Mouse (Mus musculus) spleen, embryonic (tissue): ENCODE measurements around the gene Edn1.

ENCODE experiments used
- CTCF ChIA-PET: fragments of 350-600 bp; sonication (Branson Sonifier 250); formaldehyde crosslinking; loops from one replicate; lab custom pipeline; 2022; lab: Charles Lee

Gene Edn1

DNA sequence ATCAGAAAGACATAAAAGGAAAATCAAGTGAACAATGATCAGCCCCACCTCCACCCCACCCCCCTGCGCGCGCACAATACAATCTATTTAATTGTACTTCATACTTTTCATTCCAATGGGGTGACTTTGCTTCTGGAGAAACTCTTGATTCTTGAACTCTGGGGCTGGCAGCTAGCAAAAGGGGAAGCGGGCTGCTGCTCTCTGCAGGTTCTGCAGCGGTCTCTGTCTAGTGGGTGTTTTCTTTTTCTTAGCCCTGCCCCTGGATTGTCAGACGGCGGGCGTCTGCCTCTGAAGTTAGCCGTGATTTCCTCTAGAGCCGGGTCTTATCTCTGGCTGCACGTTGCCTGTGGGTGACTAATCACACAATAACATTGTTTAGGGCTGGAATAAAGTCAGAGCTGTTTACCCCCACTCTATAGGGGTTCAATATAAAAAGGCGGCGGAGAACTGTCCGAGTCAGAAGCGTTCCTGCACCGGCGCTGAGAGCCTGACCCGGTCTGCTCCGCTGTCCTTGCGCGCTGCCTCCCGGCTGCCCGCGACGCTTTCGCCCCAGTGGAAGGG, at the start of gene Edn1:
TSS of gene Edn1 (plus strand) at position 316 of the 561 bp plus-strand sequence.
- CTCF ChIA-PET, result no interaction called here

DNA sequence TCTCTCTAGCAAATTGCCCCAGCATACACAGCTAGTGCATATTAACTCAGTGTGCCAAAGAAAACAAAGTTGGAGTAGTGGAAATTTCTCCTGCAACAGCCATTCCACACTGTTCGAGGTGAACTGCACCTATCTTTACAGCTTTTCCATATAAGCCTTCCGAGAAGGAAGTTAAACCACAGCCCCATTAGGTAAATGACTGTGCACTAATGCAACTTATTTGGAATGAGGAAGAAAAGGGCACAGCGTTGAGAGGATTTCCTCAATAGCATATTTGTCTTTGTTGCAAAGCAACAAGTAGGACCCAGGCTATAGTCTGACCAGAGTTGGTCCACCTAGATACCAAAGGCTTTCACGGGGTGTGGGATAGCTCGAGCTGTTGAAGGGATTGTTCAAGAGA, 47.5 kb upstream of the Edn1 start:
- CTCF ChIA-PET, result no interaction called here

DNA sequence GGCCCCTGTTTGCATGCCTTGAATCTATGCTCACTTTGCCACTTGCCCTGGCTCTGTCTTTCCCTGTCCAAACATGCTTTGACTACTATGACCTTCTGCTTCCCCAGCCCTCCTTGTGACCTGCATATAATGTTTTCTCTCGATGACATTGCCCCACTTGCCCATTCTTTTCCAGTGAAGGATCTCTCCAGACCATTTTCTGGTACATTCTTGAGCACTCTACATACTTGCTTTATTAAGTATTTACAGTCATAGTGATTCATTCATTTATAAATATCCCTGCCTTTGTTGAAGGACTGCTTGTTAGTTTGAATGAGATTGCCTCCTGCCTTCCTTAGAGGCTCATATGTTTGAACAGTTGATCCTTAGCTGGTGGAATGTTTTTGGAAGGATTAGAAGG, 46.2 kb upstream of the Edn1 start:
- CTCF ChIA-PET, result no interaction called here

DNA sequence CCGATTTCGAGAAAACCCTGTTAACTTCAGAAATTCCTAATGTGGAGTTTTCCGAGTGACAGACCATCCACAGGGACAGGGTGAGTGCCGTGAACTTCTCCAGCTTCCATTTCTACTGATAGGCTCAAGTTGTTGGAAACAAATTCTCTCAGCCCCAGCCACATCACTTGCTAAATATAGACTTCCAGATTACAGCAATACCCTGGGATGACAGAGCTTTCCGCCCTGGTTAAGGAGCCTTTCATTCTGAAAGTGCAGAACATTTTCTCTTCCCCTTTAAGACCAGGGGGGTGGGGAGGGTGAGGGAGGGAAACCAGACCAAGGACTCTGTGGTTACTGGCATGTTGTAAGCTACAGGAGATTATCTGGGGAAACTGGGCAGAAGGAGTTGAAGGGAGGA, 42.9 kb upstream of the Edn1 start:
- CTCF ChIA-PET, result interaction anchor here (0.6 kb wide), 1 partner anchor 1257 kb away, joined by 10 read pairs; no protein-coding TSS in a partner anchor

DNA sequence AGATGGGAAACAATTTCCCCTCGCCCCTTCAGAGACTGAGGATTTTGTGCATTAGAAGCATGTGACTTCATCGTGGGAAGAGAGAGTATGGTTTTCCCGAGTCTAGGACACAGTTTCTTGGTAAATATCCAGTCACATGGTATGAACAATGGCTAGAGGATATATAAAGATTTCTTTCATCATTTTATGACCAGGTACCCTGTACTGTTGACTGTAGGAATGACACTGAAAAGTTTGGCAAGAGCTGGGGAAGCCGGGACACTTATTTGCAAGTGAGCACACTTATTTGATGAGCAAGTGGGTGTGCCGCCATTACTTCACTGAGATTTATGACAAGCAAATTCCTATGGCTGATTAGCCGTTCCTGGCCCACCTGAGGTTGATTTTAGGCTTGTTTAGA, 40.6 kb upstream of the Edn1 start:
- CTCF ChIA-PET, result no interaction called here

DNA sequence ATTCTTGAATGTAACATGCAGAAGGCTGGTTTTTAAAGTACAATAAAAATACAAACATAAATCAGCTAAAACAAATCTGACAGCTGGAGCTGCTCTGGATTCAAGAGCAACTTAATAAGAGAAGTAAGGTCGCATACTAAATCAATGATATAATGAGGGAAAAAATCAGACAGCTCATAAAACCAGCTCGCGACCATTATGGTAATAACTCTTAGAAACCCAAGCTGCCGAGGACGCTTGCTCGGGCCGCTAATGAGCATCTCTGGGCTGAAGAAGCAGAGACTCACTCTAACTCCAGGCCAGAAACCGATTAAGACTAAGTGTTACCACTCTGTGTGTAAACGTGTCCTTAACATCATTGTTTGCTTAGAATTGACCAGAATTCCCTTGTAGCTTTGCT, 31.2 kb upstream of the Edn1 start:
- CTCF ChIA-PET, result no interaction called here

DNA sequence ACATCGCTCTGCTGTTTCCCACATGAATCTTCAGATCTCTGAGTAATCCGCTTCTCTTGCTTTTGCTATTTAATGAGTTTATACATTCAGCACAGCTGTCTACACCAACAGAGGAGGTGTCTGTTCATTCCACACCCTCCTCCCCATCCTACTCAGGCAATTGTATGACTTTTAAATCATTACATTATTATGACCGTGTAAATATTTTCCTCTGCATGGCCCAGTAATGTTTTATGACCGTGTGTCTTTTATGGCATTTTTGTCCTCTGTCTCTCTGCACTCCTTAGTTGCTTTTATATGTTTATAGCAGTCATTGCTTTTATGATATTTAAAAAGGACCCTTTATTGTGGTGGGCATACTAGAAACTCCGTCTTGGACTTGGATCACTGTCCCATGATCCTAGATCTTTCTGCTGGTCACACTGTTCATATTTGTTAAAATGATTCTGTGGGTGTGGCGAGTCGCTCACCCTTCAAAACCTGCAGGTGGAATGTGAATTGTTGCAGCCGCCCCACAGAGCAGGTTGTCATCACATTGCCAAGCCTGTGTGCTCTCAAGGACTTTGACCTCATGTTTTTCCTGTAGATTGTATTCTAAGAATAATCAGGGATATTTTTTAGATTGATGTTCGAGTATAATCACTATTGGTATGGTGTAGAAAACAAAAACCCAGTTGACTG, 24.4 kb upstream of the Edn1 start:
- CTCF ChIA-PET, result no interaction called here

DNA sequence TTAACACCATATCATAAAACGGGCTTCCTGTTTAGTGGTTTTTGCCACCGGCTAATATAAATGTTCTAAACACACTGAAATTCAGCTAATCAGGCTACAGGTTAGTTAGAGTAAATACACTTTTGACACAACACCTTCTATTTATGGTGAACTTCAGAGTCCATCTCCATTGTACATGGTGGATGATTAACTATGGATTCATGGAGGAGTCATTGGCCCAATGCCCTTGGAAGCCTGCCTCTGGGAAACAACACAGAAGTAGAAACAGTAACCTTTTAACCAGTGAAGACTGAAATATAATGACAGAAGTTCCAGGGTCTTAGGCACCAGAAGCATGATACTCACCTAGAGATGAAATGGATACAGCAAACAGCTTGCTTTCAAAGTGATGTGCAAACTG, 23.5 kb upstream of the Edn1 start:
- CTCF ChIA-PET, result no interaction called here

DNA sequence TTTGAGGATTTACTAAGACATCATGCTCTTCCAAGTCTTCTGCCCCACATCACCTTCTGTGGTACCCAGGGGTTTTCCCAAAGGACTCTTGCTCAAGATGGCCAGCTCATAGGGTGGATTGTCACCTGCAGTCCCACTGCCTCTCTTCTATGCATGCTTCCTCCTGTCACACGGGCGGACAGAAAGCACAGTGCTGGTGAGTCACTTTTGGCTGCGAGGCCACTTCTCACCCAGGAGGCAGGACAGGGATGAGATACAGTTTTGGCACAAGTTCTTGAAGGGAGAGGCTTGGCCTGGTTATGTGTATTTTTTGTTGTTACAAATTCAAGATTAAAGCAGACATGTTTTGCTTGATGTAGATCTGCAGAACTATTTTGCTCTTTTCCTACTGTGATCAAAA, 15.4 kb upstream of the Edn1 start:
- CTCF ChIA-PET, result no interaction called here

DNA sequence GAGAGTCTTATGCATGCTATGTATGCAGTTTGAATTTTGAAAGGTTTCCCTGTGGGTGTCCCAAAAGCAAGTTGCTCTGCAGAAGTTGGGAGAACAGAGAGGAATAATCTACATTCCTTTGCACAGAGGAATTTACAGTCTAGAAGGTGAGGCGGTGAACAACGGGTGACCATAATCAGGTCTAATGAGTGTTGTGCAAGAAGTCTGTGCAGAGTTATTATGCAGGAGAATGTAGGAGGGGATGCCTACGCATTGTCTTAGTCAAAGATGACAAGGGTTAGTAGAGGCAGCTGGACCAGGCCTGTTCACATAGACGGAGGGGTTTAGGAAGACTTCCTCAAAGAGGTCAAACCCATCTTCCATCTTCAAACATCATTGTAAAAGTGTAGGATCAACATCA, 14.5 kb upstream of the Edn1 start:
- CTCF ChIA-PET, result no interaction called here

DNA sequence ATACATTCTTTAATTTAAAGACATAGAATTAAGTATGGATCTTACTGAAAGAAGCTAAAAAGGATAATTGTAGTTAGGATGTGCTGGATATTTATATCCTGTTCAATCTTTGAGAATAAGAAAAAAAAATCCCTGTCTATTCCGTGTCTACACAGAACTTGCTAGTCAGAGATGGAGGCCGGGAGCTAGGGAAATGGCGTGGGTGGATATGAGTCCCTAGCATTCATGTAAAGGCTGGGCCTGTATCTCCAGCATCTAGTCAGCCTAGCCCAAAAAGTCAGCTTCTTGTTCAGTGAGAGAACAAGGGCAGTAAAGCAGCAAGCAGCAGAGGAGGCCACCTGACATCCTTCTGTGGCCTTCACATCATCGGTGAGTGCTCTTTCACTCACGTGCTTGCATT, 8.7 kb upstream of the Edn1 start:
- CTCF ChIA-PET, result interaction anchor here (0.5 kb wide), 2 partner anchors 65 to 373 kb away, joined by 4 to 9 read pairs; no protein-coding TSS in a partner anchor

DNA sequence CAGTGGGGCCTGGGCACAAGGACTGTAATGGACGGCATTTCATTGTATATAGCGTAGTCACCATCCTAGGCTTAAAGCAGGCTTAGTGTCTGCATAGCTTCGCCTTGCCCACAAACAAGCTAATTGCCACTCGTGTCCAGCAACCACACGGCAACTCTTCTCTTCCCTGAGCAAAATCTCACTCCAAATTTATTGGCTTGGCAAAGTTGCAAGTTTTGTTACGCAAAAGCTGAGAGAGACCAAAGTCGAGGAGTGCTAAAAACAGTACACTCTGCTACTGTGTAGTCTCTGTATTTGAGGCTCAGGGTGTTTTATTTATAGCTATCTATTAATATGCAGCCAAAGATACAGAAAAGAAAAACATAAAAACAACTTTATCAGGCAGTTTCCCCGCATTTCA, 3.0 kb upstream of the Edn1 start:
- CTCF ChIA-PET, result no interaction called here

DNA sequence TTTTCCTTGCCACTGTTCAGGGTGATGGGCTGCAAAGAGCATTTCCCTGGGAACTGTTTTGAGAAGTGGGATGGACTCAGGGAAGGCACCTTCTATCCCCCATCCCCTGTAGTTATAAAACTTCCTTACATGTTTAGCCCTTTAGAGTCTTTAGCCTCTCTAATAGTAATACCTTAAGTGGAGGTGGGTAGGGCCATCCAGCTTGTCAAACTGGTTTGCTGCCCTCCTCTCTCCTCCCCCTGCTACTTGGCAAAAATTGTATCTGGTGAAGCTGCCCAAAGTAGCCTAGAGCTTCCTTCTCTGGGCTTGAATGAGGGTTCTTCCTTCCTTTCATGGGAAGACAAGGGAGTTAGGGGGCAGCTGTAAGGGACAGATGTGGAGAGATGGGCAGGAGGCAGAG, 2.5 kb upstream of the Edn1 start:
- CTCF ChIA-PET, result interaction anchor here (2.0 kb wide), 1 partner anchor 550 kb away, joined by 6 read pairs; no protein-coding TSS in a partner anchor

DNA sequence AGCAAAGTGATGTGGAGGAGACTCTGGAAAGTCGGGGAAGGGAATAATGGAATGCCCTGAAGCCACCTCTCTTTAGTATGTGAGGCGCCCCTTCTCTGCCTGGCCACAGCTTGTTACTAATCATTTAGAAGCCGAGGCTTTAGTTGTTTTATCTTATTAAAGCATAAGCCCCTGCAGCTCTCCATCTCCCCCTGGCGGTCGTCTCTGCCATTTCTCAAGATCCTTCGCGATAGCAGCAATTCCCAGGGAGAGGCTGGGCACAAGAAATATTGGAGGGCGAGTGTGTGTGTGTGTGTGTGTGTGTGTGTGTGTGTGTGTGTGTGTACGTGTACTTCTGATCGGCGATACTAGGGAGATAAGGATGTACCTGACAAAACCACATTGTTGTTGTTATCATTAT, 709 bp upstream of the Edn1 start:
- CTCF ChIA-PET, result interaction anchor here (0.7 to 2.0 kb wide), 2 partner anchors 9 to 552 kb away, joined by 5 to 6 read pairs; no protein-coding TSS in a partner anchor

DNA sequence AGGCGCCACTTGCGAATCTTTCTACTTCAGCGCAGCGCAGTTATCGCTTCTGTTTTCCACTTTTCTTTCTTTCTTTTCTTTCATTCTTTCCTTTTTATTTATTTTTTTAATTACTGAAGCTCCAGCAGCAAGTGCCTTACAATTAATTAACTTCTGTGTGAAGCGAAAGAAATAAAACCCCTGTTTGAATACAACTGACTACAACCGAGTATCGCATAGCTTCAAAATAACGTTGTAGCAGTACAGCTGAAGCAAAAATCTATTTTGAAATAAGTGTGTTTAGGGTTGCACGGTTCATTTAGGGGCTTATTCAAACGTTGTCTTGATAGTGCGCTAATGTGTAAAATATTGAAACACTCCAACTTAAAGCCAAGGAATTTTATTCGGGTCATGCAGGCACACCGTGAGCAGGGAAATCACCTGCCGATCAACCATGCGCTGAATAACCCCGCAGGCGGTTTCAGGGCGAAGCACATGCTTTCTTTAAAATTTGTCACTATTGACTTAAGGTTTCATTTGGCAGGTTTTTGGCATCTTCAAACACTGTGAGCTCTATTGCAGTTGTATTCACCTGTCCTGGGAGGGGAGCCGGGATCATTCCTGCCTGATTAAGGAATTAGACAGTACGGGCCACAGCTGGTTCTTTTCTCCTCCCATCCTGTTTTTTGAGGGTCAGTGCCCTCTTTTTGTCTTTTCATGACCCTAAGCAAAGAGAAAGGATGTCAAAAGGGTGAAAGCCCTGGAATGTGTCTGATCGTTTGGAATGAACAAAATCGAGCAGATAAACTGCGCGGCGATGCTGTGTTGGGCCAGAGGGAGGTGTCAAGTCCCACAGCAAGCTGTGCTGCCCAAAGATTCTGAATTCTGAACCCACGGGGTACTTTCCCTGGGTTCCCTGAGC, 935 bp downstream of the Edn1 start:
- CTCF ChIA-PET, result interaction anchor here (0.6 kb wide), 1 partner anchor 14 kb away, joined by 3 read pairs; no protein-coding TSS in a partner anchor

DNA sequence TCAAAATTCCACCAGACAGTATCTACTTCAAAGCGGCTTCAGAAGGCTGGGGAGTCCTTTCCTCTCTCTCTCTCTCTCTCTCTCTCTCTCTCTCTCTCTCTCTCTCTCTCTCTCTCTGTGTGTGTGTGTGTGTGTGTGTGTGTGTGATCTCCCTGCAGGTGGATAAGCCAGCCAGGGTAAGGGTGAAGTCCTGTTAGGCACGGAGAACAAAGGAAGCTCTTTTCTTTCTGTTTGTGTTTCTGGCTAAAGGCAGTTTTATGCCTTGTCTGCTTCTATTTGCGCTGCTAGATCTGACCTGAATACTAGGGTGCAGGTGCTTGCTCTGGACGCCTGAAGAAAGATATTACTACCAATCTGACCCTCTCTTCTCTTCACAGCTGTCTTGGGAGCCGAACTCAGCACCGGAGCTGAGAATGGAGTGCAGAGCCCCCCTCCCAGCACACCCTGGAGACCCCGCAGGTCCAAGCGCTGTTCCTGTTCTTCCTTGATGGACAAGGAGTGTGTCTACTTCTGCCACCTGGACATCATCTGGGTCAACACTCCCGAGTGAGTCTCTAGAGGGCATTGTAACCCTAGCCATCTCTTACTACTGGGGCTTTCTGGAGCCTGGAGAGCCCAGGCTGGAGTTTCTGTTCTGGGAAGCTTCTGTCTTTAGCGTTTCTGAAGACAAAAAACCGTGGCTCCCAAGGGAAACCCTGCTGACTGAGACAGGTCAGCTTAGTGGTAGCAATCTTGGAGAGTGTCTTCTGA, 2.1 kb downstream of the Edn1 start:
- CTCF ChIA-PET, result interaction anchor here (0.6 kb wide), 2 partner anchors 16 to 96 kb away, joined by 3 read pairs; no protein-coding TSS in a partner anchor

DNA sequence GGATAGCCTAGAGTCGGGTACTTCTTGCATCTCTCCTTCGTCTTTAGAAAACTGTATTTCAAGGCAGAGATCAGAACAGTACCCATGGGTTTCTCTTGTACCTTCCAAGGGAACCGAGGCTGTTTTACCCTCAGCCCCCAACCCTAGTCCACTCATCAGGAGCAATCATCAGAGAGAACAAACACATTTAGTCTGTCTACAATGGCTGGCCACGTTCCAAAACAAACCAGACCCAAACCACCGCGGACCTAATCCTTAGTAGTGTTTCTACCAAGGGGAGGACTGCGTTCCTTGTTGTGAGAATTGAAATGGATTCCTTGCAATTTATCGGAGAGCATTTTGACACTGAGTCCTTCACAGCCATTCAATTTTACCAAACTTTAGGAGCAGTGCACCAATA, 2.9 kb downstream of the Edn1 start:
- CTCF ChIA-PET, result no interaction called here

DNA sequence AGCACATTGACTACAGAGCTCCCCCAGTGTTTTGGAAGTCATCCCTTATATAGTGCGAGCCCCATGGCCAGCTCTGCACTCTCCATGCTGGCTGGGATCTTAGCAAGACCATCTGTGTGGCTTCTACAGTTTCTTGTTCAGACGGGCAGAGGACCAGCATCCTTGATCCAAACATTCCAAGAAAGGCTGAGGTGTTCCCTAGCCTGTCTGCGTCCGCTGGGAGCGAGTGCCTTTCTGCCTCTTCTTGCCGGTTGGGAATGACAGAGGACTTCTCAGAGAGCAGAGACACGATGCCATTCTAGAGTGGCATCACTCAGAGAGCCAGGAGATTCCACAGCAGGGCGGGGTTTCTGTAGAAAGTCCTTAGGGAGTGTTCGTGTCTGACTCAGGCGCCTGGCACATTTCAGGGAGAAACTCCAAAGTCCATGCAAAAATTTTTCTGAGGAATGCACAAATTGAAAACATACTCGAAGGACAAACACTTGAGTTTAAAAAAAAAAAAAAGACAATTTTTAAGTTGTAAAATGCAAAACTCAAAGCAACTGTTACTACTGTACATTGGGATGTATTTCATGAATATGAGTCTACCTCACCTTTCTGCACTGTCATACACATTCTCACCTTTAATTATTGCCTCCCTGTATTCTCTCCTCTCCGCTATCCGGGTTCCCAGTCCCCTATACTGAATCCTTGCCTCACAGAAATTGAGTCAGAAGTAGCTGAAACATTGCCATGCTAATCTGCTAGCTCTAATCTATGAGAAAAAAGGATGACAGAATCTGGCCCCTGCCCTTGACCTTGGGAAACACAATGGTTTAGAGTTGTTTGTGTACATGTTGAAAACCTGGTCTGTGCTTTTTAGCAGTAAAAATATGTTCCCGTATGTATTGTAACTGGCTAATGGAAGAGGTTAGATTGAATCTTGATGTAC, 5.9 kb downstream of the Edn1 start:
- CTCF ChIA-PET, result no interaction called here

DNA sequence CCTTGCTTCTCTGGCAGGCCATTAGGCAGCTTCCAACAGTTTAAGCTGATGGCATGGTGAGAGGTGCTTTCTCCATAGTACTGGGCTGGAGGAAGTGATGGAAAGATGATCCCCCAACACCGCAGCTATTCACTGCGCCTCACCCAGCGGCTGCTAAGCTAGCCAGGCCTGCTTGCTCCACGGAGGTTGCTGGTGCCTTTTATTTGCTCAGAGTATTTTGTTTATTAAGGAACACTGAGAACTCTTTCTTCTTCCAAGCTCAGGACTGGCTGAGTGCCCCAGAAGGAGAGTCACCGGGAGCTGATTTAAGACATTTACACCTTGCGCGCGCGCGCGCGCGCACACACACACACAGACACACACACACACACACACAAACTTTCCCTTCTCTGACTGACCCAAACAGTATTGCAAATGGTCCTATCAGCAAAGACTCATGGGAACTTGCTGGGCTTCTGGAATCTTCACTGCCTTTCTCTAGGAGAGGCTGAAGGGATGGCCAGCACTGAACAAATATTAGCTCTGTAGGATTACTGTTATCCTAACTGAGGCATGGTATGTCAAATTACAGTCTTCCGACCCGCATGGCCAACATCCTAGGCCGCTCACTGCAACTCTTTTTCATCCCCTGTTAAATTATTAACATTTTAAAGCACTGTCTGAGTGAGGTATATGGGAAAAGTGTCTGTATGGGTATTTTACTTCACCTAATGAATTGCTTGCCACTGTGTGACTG, 7.3 kb downstream of the Edn1 start:
- CTCF ChIA-PET, result no interaction called here

DNA sequence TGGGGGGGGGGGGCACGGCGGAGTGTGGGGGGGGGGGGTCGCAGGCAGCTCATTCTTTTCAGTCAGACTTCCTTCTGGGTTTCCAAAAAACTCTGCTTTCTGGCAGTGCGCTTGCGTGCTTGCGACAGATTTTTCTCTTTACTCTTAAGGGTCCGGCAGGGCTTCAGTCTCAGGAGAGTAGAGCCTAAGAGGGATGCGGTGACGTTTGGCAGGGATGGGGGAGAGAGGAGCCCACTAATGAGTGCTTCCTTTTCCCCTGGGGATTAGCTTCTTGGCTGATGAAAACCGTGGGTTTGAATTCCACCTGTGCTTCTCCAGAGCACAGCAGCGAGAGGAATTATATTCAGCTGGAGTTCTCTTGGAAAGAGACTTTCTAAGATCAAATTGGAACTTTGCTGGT, 8.5 kb downstream of the Edn1 start:
- CTCF ChIA-PET, result no interaction called here
